Mouse (Mus musculus) erythroid progenitor cell, adult 5-6 weeks (primary cell): ENCODE data around the gene 1520401A03Rik. TPM values are rescaled to one million over a fixed set of nuclear protein-coding genes. Genes with fewer than 3 reads are reported as not detected.

Experiments used
- ATAC-seq: replicated peaks from 2 replicates; pipeline ENCODE4 v1.8.0; 2016; ENCODE audit warnings: moderate number of reproducible peaks, mild to moderate bottlenecking, moderate TSS enrichment, inconsistent platforms; ENCODE audit not compliant: poor library complexity, low FRiP score, severe bottlenecking
- total RNA-seq, 2 experiments: library from RNA; stranded (forward) in 1 of 2; stranded (reverse) in 1 of 2; fragments of 150-400 nt in 1 of 2; fragments of 186-747, 209-891 nt in 1 of 2; gene quantifications; 2 replicates each; pipeline versions ENCODE4 v1.2.3 to v1.2.4; 2015 to 2017; ENCODE audit warnings: low replicate concordance in 2 of 2

1520401A03Rik gene
- total RNA-seq, 2 experiments from 2014 or later, result not detected

GRCm38 (mm10) chr17:23706212-23706611 is 16.4 kb downstream of the 1520401A03Rik start:
- ATAC-seq, result peak; percentile 74

GRCm38 (mm10) chr17:23705525-23706104 is 17.0 kb downstream of the 1520401A03Rik start:
- no peak for ATAC-seq

DNA sequence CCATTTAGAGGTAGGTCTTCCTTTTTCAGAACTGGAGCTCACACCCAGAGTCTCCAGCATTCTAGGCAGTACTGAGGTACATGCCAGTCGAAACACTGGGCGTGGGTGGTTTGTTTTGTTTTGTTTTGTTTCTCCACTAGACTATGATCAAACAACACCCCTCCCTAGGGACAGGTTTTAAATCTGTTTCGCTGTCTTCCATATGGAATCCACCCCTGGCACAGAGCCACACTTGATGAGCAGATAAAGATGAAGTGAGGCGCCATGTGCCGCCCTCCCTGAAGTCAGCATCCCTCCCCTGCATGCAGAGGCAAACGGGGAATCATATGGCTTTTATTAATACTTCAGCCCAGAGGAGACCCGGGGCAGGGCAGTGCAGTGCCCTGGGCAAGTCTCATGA is 17.8 kb downstream of the 1520401A03Rik start:
- no peak for ATAC-seq

GRCm38 (mm10) chr17:23703301-23703700 is 19.3 kb downstream of the 1520401A03Rik start:
- ATAC-seq, result no peak

GRCm38 (mm10) chr17:23700079-23700478 is 22.5 kb downstream of the 1520401A03Rik start:
- ATAC-seq, result peak; percentile 84

DNA sequence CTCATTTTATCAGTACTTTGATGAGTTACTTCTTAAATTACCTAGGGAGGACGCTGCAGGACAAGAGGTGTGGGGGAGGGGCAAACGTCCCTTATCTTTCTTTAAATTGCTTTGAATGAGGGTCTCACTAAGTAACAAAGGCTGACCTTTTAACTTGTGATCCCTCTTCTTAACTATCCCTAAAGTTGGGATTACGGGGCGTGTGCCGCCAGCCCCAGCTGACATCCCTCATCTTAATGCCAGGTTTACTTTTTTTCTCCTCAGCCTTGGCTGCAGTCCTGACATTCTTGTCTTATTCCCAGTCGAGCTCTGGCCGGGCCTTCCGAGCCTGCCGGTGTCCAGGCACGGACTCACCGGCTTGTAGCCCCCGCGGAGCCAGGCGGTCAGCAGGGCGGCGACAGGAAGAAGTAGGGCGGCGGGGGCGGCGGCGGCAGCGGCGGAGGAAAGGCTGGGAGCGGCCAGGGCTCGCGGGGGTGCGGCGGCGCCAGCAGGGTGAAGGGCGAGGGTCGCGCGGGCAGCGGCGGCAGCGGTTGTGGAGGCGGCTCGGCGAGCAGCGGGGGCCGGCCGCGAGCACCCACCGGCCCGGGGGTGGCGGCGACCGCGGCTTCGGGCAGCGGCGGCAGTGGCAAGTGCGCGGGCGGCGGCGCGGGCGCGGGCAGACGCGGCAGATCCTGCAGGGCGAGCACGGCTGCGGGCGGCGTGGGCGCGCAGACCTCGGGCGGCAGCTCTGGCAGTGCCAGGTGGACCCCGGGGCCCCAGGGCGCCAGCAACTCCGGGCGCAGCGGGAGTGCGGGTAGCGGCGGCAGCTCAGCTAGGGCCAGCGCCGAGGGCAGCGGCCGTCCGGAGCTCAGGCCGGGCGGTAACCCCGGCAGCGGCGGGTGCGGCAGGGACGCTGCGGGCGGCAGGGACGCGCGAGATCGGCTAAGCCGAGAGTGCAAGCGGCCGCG is 23.2 kb downstream of the 1520401A03Rik start:
- ATAC-seq, result peak; percentile 46; the same call in 1 of the 2 replicates

- ATAC-seq, result no peak
Measured at GRCm38 (mm10) chr17:23695801-23696200, 26.8 kb downstream of the 1520401A03Rik start.

DNA sequence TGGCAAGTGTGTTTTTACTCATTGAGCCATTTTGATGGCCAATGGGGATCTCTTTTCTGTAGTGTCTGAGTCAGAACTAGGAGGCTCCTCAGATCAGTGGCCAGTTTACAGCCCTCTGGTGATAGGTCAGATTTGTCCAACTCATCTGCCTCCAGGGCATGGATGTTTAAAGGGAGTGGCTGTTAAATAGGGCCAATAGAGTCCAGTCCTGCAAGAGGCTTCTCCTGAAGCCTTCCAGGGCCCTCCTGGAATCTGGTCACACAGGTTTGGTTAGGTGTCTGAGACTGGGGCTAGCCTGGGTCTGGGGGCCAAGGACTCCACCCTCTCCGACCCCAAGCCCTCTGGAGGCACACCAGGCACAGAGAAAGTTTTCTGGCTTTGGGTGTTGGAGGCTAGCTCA is 28.1 kb downstream of the 1520401A03Rik start:
- no peak for ATAC-seq

DNA sequence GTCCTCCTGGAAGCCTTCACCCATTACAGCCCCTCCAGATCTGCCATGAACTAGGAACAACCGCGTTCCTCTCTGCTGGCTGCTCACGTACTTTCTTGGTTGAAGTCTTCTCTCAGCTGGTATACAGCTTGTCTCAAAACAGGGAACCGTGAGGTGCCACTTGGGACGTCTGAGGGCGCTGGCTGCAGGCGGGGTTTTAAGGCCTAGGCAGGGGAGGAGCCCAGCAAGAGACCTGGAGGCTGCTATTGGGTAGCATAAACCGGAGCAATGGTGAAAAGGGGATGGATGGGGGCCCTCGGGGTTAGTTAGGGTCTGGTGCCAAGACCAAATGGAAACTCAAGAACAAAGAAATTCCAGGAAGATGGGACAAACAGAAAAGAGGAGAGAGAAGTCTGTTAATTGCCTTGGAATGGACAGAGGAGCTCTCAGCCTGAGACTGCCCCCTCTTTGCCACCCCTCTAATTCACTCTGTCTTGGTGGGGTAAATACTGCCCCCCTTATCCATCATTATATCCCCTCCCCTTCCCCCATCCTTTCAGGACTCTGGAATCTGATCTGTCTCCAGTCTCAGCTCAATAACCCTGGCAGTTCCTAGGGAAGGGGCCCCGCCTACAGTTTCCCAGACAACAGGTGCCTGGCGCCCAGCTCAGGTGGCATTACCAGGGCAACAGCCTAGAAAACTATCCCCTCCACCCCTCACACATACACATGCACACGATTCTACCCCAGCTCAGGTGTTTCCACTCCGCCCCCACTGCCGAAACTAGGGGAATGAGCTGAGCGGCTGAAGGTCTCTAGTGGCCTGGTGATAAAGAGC is 38.5 kb downstream of the 1520401A03Rik start, which contains the start of gene Cldn9:
TSS of gene Cldn9 (minus strand) at position 171 of the 817 bp plus-strand sequence.
- no peak for ATAC-seq

DNA sequence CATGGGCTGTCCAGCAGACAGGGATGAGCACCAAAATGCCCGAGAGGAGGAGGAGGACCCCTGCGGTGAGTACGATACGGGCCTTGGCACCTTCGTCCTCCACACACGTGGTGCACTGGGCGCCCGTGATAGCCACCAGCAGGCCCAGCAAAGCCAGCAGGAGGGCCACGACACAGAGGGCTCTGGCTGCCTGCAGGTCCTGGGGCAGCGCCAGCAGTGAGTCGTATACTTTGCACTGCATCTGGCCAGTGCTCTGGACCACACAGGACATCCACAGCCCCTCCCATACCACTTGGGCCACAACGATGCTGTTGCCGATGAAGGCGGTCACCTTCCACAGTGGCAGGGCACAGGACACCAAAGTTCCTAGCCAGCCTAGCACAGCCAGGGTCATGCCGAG is 39.4 kb downstream of the 1520401A03Rik start:
- ATAC-seq, result no peak; the same call in 1 of the 2 replicates

DNA sequence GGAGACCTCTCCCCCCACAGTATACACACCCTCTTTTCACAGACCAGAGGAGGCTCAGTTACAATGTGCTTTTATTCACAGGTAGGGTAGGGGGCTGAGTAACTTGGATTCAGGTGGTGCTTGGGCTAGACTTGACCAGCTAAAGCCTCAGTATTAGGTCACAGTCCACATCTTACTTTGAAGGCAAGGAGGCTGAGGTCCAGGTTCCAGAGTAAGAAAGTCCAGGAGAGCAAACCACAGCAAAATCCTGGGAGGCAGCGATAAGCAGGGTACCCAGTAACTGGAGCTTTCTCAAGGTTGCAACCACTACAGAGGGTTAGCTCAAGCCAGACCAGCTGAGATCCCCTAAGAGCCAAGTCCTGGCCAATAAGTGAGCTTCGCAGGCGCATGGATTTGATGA is 40.1 kb downstream of the 1520401A03Rik start:
- ATAC-seq, result no peak

GRCm38 (mm10) chr17:23682092-23682491 is 40.5 kb downstream of the 1520401A03Rik start:
- no peak for ATAC-seq

DNA sequence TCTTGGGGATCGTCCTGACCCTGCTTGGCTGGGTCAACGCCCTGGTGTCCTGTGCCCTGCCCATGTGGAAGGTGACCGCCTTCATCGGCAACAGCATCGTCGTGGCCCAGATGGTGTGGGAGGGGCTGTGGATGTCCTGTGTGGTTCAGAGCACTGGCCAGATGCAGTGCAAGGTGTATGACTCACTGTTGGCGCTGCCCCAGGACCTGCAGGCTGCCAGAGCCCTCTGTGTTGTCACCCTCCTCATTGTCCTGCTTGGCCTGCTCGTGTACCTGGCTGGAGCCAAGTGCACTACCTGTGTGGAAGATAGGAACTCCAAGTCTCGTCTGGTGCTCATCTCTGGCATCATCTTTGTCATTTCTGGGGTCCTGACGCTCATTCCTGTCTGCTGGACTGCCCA is 41.5 kb downstream of the 1520401A03Rik start:
- ATAC-seq, result no peak

DNA sequence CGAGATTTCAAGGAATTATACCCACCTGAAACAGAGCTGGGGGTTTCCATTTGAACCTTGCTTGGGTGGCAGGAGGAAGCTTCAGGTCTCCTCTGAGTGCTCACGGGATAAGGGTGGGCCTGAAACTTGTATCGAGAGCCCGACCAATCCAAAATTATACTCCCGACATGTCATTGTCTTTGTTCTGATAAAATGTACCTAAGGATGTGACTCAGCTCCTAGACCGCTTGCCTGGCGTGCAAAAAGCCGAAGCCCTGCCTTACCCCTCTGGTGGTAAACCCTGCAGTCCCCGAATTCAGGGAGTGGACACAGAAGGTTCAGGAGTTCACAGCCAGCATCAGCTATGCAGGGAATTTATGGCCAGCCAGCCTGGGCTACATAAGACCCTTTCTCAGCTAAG is 42.2 kb downstream of the 1520401A03Rik start:
- no peak for ATAC-seq

DNA sequence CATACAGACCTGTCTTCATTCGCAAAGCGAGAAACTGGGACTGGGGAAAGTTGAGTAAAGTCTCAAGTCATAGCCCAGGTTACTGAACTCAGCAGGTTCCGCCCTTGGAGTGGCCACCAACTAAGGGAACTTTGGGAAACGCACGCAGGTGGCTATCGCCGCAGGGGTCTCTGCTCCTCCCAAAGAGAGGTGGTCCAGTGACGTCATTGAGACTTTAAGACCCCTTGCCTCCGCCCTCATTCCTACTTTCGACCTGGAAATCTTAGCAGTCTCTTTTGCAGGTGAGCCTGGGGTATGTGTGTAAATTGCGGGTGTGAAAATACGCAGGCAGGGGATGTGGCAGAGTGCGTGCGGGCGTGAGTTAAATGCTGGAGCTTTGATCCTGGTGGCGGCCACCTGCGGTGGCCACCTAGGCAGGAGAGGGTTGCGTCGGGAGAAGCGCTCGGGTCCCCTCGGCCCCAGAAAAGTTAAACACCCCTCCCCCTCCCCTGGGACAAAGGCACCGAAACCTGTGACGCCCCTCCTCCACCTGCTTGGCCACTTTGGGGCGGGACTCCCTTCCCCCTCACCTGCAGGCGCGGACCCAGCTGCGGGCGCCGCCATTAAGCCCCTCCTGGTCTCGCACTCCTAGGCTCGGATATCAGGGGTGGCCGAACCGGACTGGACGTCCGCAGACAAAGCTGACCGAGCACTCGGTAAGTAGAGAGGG is 43.3 kb downstream of the 1520401A03Rik start, which contains the start of gene Cldn6:
TSS of gene Cldn6 (plus strand) at position 123 of the 709 bp plus-strand sequence.
- ATAC-seq, result no peak

- ATAC-seq, result peak; percentile 61
Measured at GRCm38 (mm10) chr17:23677236-23677679, 45.3 kb downstream of the 1520401A03Rik start, which contains the start of gene Tnfrsf12a. Gene Tnfrsf12a, minus strand, starts transcription at chr17:23677468.

- ATAC-seq, result no peak
Measured at GRCm38 (mm10) chr17:23676473-23677031, 46.0 kb downstream of the 1520401A03Rik start.

DNA sequence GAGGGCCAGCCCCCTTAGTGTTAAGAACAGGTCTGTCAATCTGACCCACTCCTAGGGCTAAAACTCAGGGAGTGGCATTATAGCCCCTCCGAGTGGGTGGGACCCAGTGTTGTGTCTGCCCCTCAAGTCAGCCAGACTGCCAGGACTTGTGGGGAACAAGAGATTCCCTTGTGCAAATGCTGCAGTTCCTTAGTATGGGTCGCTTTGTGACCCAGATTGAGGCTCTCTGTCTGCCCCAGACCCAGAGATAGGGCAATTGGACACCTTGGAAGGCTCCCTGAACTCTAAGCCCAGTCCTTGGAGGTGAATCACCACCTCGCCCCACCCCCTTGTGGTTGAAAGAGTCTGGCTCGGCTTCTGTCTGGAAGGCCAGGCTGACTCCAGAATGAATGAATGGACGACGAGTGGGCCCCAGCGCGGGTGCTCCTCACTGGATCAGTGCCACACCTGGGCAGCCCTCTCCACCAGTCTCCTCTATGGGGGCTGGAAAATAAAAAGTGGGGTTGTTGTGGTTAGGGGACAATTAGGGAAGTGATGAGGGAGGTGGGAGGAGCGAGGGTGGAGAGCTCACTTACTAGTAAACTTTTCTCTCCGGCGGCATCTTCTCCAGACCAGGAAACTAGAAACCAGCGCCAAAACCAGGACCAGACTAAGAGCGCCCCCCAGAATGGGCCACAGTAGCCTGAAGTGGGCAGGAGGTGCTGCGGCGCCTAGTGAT is 46.9 kb downstream of the 1520401A03Rik start:
- no peak for ATAC-seq
